Mouse (Mus musculus): ENCODE data around the gene Etv5. TPM values are rescaled to one million over a fixed set of nuclear protein-coding genes. Genes with fewer than 3 reads are reported as not detected.

The Etv5 gene
- polyA plus RNA-seq, 1 experiment from 2014 or later: 13.8 TPM

DNA sequence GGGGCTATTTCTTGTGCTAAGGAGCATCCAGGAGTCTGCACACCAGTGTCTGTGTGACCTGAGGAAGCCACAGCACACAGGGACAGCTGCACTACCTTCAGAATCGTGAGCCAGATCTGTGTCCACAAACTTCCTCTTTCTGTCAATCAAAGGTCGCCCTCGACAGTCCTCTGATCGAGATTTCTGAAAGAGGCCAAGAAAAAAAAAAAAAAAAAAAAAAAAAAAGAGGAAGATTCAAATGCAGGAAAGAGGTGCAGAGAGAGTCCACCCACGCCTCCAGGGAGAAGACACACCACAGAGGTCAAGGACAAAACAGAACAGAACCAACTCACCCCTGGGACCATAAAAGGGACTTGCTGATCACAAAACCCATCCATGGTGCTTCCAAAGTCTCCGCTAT lies 3.4 kb downstream of the Etv5 start:
- H3K9me3 ChIP-seq (ENCODE audit: control insufficient read depth, low read length): no peaks in the 10 kb centered on the region
- no peak overlapping the region for H3K4me2 ChIP-seq (ENCODE audit: low read length)
- no peak overlapping the region for H3K4me3 ChIP-seq (ENCODE audit: low read depth, low read length)
- no peak overlapping the region for H3K9ac ChIP-seq (ENCODE audit: low read length)
- peaks cover 10% of the 10 kb centered on the region; the same call in 1 of the 2 replicates for H3K27me3 ChIP-seq (replicated peaks; ENCODE audit: control insufficient read depth, insufficient read depth, low read length)
- WGBS: 64% methylated on average over 6 of the region's 6 CpGs
- no peaks in the 10 kb centered on the region for H3K36me3 ChIP-seq (ENCODE audit: control insufficient read depth, insufficient read depth, low read length)
- ATAC-seq (replicated peaks; ENCODE audit: low FRiP score, low TSS enrichment, low read depth): no peak
- no peak overlapping the region for H3K27ac ChIP-seq (ENCODE audit: low read depth)
- DNase-seq (ENCODE audit: low spot score): no peak
- peaks cover 7% of the 10 kb centered on the region; the same call in 1 of the 2 replicates for H3K4me1 ChIP-seq (replicated peaks; ENCODE audit: control insufficient read depth, insufficient read depth, low read length)

DNA sequence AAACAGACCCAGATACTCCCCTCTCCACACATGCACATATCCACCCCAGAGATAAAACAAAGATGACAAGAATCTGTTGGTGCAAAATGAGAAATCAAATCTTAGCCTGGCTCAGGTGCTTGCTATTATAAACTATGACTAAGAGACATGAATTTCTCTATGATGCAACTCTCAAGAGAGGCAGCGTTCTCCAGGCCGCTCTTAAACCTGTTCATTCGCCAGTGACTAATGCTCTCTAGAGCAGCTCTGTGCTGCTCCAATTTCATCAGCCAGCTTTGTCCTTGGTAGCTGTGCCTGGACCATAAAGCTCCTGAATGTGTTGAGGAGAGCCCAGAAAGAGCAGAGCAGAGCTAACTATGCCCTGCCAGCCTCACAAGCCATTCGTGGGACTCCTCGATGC lies 5.0 kb downstream of the Etv5 start:
- peaks cover 10% of the 10 kb centered on the region; the same call in 1 of the 2 replicates for H3K27me3 ChIP-seq (replicated peaks; ENCODE audit: control insufficient read depth, insufficient read depth, low read length)
- ATAC-seq (replicated peaks; ENCODE audit: low FRiP score, low TSS enrichment, low read depth): no peak
- WGBS: 63% methylated on average over 5 of the region's 5 CpGs
- no peak overlapping the region for H3K9ac ChIP-seq (ENCODE audit: low read length)
- H3K36me3 ChIP-seq (ENCODE audit: control insufficient read depth, insufficient read depth, low read length): no peaks in the 10 kb centered on the region
- H3K4me1 ChIP-seq (replicated peaks; ENCODE audit: control insufficient read depth, insufficient read depth, low read length): peaks cover 11% of the 10 kb centered on the region; the same call in 1 of the 2 replicates
- H3K4me2 ChIP-seq (ENCODE audit: low read length): no peak overlapping the region
- H3K4me3 ChIP-seq (ENCODE audit: low read depth, low read length): no peak overlapping the region
- no peak overlapping the region for H3K27ac ChIP-seq (ENCODE audit: low read depth)
- DNase-seq (ENCODE audit: low spot score): no peak
- no peaks in the 10 kb centered on the region for H3K9me3 ChIP-seq (ENCODE audit: control insufficient read depth, low read length)

DNA sequence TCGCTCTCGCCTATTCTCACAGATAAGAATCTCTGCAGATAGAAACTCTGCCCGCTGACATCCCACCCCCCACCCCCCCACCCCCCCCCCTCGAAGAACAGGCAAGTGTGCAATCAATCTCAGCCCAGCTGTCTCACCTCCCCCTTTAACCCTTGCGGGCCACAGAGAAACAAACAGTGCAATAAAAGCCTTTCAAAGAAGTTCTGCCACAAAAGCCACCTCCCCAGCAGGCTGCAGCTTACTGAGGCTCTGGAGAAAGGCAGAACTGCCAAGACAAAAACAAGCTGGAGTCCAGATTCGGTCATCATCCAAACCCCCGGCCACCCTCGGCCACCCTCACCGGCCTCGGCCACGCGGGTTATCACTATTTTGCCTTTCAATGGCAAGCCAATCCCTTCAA lies 5.6 kb downstream of the Etv5 start:
- Histone ChIP-seq H3K9me3 (ENCODE audit: control insufficient read depth, low read length) (no peaks in the 10 kb centered on the region), H3K36me3 (ENCODE audit: control insufficient read depth, insufficient read depth, low read length) (no peaks in the 10 kb centered on the region), H3K4me1 (replicated peaks; ENCODE audit: control insufficient read depth, insufficient read depth, low read length) (peaks cover 15% of the 10 kb centered on the region; the same call in 1 of the 2 replicates), H3K9ac (ENCODE audit: low read length) (no peak overlapping the region), H3K27me3 (replicated peaks; ENCODE audit: control insufficient read depth, insufficient read depth, low read length) (peaks cover 10% of the 10 kb centered on the region; the same call in 1 of the 2 replicates), H3K4me3 (ENCODE audit: low read depth, low read length) (no peak overlapping the region), H3K27ac (ENCODE audit: low read depth) (no peak overlapping the region), H3K4me2 (ENCODE audit: low read length) (no peak overlapping the region)
- 20% methylated on average over 12 of the region's 12 CpGs for WGBS
- no peak for ATAC-seq (replicated peaks; ENCODE audit: low FRiP score, low TSS enrichment, low read depth)
- no peak for DNase-seq (ENCODE audit: low spot score)

DNA sequence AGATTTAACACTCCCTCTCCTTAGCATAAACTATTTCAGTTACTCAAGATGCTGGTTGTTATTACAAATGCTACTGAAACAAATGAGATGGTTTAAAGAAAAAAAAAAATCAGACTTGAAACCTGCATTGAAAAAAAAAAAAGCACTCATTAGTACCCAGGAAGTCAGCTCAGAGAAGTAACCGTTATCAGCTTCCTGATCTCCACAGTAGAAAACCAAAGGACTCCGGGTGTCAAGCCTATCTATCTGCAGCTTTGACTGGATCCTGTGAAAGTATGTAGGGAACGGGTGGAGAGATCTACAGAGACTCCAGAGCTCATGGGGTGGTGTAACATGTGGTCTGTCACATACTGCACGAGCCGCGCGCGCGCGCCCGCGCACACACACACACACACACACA lies 7.7 kb downstream of the Etv5 start:
- H3K4me3 ChIP-seq (ENCODE audit: low read depth, low read length): no peak overlapping the region
- no peak overlapping the region for H3K4me2 ChIP-seq (ENCODE audit: low read length)
- DNase-seq (ENCODE audit: low spot score) (no peak), ATAC-seq (replicated peaks; ENCODE audit: low FRiP score, low TSS enrichment, low read depth) (no peak)
- no peaks in the 10 kb centered on the region for H3K27me3 ChIP-seq (replicated peaks; ENCODE audit: control insufficient read depth, insufficient read depth, low read length)
- H3K36me3 ChIP-seq (ENCODE audit: control insufficient read depth, insufficient read depth, low read length): no peaks in the 10 kb centered on the region
- no peak overlapping the region for H3K9ac ChIP-seq (ENCODE audit: low read length)
- no peak overlapping the region for H3K27ac ChIP-seq (ENCODE audit: low read depth)
- 87% methylated on average over 12 of the region's 12 CpGs for WGBS
- H3K9me3 ChIP-seq (ENCODE audit: control insufficient read depth, low read length): no peaks in the 10 kb centered on the region
- H3K4me1 ChIP-seq (replicated peaks; ENCODE audit: control insufficient read depth, insufficient read depth, low read length): peaks cover 12% of the 10 kb centered on the region; the same call in 1 of the 2 replicates

DNA sequence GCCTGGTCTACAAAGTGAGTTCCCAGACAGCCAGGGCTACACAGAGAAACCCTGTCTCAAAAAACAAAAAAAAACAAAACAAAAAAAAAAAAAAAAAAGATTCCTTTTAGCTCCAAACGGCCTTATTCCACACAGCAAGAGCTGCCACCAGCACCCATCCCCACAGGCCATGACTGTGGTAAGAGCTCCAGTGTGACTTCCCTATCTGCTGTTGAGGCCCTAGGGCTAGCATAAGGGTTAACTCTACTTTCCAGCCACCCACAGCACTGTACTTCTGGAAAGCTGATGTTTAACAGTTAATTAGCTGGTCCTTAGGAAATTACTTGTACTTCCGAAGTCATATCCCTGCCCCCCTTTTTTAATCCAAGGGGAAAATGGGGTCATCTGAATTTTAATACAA lies 8.2 kb downstream of the Etv5 start:
- H3K27me3 ChIP-seq (replicated peaks; ENCODE audit: control insufficient read depth, insufficient read depth, low read length): no peaks in the 10 kb centered on the region
- H3K4me2 ChIP-seq (ENCODE audit: low read length): no peak overlapping the region
- no peaks in the 10 kb centered on the region for H3K36me3 ChIP-seq (ENCODE audit: control insufficient read depth, insufficient read depth, low read length)
- DNase-seq (ENCODE audit: low spot score) (no peak), ATAC-seq (replicated peaks; ENCODE audit: low FRiP score, low TSS enrichment, low read depth) (no peak)
- no peak overlapping the region for H3K27ac ChIP-seq (ENCODE audit: low read depth)
- H3K9ac ChIP-seq (ENCODE audit: low read length): no peak overlapping the region
- peaks cover 12% of the 10 kb centered on the region; the same call in 1 of the 2 replicates for H3K4me1 ChIP-seq (replicated peaks; ENCODE audit: control insufficient read depth, insufficient read depth, low read length)
- no peaks in the 10 kb centered on the region for H3K9me3 ChIP-seq (ENCODE audit: control insufficient read depth, low read length)
- H3K4me3 ChIP-seq (ENCODE audit: low read depth, low read length): no peak overlapping the region
- 83% methylated on average over 2 of the region's 2 CpGs for WGBS

DNA sequence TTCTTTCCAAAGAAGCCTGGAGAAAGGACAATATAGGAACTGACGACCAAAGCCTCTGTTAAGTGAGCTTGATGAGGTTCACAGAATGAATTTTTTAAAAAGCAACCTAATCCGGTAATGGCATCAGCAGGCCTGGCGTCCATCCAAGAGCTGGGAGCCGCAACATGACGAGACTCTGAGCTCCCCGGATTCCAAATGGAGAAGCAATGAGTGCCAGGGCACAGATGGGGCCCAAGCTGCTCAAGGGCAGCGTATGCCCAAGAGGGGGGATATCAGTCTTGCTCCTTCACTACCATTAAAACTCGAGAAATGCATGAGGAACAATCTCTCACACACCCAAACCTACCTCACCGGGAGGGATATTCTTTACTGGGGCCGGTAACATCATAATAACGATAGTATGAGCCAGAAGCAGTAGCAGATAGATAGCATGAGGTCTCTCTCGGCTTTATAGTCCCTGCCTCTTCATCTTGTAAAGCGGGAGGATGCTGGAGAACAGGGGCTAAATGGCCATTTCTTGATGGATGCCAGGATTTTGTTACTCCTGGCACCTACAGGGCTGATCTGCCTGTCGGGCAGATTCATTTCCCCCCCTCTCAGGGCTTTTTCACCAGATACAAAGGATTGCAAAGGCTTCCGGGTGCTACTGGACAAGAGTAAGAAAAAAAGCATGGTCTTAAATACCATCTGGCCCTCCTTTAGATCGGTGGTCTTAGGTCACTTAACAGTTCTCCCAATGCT lies 9.1 kb downstream of the Etv5 start:
- peaks cover 12% of the 10 kb centered on the region; the same call in 1 of the 2 replicates for H3K4me1 ChIP-seq (replicated peaks; ENCODE audit: control insufficient read depth, insufficient read depth, low read length)
- no peak overlapping the region for H3K9ac ChIP-seq (ENCODE audit: low read length)
- H3K4me2 ChIP-seq (ENCODE audit: low read length): no peak overlapping the region
- ATAC-seq (replicated peaks; ENCODE audit: low FRiP score, low TSS enrichment, low read depth) (no peak), DNase-seq (ENCODE audit: low spot score) (no peak)
- no peaks in the 10 kb centered on the region for H3K36me3 ChIP-seq (ENCODE audit: control insufficient read depth, insufficient read depth, low read length)
- no peak overlapping the region for H3K4me3 ChIP-seq (ENCODE audit: low read depth, low read length)
- H3K27ac ChIP-seq (ENCODE audit: low read depth): no peak overlapping the region
- no peaks in the 10 kb centered on the region for H3K27me3 ChIP-seq (replicated peaks; ENCODE audit: control insufficient read depth, insufficient read depth, low read length)
- WGBS: 72% methylated on average over 16 of the region's 16 CpGs
- no peaks in the 10 kb centered on the region for H3K9me3 ChIP-seq (ENCODE audit: control insufficient read depth, low read length)

DNA sequence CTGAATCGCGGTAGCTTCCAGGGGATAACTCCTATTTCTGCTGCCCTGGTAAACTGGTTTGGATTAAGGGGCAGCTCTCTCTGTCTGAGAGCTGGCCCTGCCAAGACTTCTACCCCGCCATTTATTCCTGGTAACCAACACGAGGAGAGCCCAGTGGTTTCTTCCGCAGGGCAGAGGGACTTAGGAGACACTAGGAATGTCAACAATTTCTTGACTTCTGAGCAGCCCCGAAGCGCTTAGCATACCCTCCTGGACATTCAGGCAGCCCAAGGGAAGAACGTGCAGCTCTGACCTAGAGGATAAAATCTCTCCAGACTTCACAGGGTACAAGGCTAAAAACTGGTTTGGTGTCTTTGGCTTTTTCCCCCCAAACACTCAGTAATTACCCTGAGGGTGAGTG lies 10.1 kb downstream of the Etv5 start:
- H3K9ac ChIP-seq (ENCODE audit: low read length): no peak overlapping the region
- DNase-seq (ENCODE audit: low spot score): no peak
- ATAC-seq (replicated peaks; ENCODE audit: low FRiP score, low TSS enrichment, low read depth): no peak

DNA sequence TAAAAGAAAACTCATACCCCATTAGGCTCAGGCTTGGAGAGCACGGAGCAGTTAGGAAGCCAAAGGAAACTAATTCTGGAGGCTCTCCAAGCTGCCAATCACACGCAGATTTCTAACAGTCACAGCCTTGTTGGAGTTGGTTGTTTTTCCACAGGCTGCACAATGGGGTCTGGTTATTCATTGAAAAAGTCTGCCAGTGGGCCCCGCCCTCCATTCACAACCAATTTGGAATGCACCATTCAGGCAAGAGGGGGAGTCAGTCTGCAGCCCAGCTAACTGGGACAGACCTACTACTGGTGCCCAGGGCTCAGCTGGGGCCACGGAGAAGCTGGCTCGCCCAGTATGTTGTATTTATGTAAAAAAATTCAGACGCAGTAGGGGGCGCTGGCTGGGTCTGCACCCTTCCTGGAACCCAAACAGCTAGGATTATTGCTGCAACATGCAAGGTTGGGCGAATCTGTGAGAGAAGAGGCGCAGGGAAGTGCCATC lies 10.6 kb downstream of the Etv5 start:
- H3K4me3 ChIP-seq (ENCODE audit: low read depth, low read length): no peak overlapping the region
- H3K4me2 ChIP-seq (ENCODE audit: low read length): peak overlapping the region; percentile 38
- ATAC-seq (replicated peaks; ENCODE audit: low FRiP score, low TSS enrichment, low read depth) (peak; percentile 85), DNase-seq (ENCODE audit: low spot score) (peak; percentile 85)
- H3K9me3 ChIP-seq (ENCODE audit: control insufficient read depth, low read length): no peaks in the 10 kb centered on the region
- peaks cover 12% of the 10 kb centered on the region; the same call in 1 of the 2 replicates for H3K4me1 ChIP-seq (replicated peaks; ENCODE audit: control insufficient read depth, insufficient read depth, low read length)
- H3K27ac ChIP-seq (ENCODE audit: low read depth): no peak overlapping the region
- 8% methylated on average over 9 of the region's 9 CpGs for whole genome bisulfite sequencing
- H3K9ac ChIP-seq (ENCODE audit: low read length): no peak overlapping the region
- H3K27me3 ChIP-seq (replicated peaks; ENCODE audit: control insufficient read depth, insufficient read depth, low read length): no peaks in the 10 kb centered on the region
- no peaks in the 10 kb centered on the region for H3K36me3 ChIP-seq (ENCODE audit: control insufficient read depth, insufficient read depth, low read length)

More for the DNA sequence above, 10.1 kb downstream of the Etv5 start:
- Histone ChIP-seq H3K9me3 (ENCODE audit: control insufficient read depth, low read length) (no peaks in the 10 kb centered on the region), H3K36me3 (ENCODE audit: control insufficient read depth, insufficient read depth, low read length) (no peaks in the 10 kb centered on the region), H3K4me1 (replicated peaks; ENCODE audit: control insufficient read depth, insufficient read depth, low read length) (peaks cover 12% of the 10 kb centered on the region; the same call in 1 of the 2 replicates), H3K27ac (ENCODE audit: low read depth) (no peak overlapping the region), H3K4me3 (ENCODE audit: low read depth, low read length) (no peak overlapping the region), H3K4me2 (ENCODE audit: low read length) (peak overlapping the region; percentile 38), H3K27me3 (replicated peaks; ENCODE audit: control insufficient read depth, insufficient read depth, low read length) (no peaks in the 10 kb centered on the region)
- 13% methylated on average over 8 of the region's 8 CpGs for WGBS

DNA sequence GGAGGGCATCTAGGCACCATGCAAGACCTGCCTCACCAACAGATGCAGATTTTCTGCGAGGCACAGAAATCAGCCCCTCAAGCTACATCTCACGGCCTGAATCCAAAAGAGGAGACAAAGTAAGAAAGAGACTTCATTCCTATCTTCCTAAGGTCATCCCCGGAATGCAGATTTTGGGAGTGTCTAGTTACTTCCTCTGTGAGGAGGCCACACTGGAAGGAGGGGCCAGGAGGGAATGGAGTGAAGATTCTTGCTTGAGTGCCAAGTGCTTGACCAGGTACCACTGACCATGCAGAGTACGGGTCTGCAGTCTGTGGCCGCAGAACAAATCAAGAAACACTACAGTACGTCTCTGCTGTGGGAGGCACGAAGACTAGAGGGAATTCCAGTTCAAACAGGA lies 12.7 kb downstream of the Etv5 start:
- H3K27me3 ChIP-seq (replicated peaks; ENCODE audit: control insufficient read depth, insufficient read depth, low read length): no peaks in the 10 kb centered on the region
- H3K36me3 ChIP-seq (ENCODE audit: control insufficient read depth, insufficient read depth, low read length): no peaks in the 10 kb centered on the region
- H3K4me3 ChIP-seq (ENCODE audit: low read depth, low read length): no peak overlapping the region
- H3K9me3 ChIP-seq (ENCODE audit: control insufficient read depth, low read length): no peaks in the 10 kb centered on the region
- H3K9ac ChIP-seq (ENCODE audit: low read length): no peak overlapping the region
- ATAC-seq (replicated peaks; ENCODE audit: low FRiP score, low TSS enrichment, low read depth) (no peak), DNase-seq (ENCODE audit: low spot score) (no peak)
- H3K4me2 ChIP-seq (ENCODE audit: low read length): no peak overlapping the region
- no peak overlapping the region for H3K27ac ChIP-seq (ENCODE audit: low read depth)
- WGBS: 78% methylated on average over 7 of the region's 7 CpGs
- peaks cover 10% of the 10 kb centered on the region; the same call in 1 of the 2 replicates for H3K4me1 ChIP-seq (replicated peaks; ENCODE audit: control insufficient read depth, insufficient read depth, low read length)
